Mouse (Mus musculus): ENCODE measurements around the gene Rpl24.

- TF ChIP-seq CTCF (IDR thresholded peaks at IDR 0.05), result no peak
- no peak for TF ChIP-seq EP300 (IDR thresholded peaks at IDR 0.05)
Measured at GRCm38 (mm10) chr16:55971735-55972615, 5.9 kb downstream of the Rpl24 start.
